ENCODE assay signal across 26 mouse cellular contexts in the genomic region with DNA sequence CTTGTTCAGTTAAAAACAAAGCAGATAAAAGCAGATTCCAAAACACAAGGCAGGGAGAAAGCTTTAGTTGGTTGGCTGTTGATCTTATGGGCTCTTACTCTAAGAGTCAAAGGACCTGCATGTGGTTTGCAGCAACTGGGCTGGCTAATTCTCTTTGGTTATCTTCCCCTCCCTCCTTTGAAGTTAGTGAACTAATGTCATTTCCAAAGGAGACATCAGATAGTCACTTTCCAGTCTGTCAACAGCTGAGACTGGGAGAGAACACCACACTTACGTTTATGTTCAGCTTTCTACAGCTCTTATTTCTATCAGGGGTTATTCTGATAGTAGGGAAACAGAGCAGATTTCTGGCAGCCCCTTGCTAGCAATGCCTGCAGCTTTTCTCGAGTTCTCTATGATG.
DNase-seq lines count a peak whose midpoint lies in the region; ATAC-seq and TF ChIP-seq lines count a peak whose summit lies in the region.
"Had no signal": no experiment of that assay in that cellular context is flagged by ENCODE, and none has a peak within 500 bp of the region (broad histone marks: within the 10 kb centered on the region; RNA-seq: fewer than 3 reads in every experiment).

No protein-coding gene starts in this region.

- 13% methylated on average over 2 of the region's 2 CpGs for WGBS in heart, embryonic 11.5 days (ENCODE audit: insufficient replicate concordance)
- WGBS in heart, embryonic 14.5 days = 7% methylated on average over 2 of the region's 2 CpGs
- 16% methylated on average over 2 of the region's 2 CpGs for WGBS in heart, embryonic 10.5 days
- WGBS in heart, postnatal 0 days = 15% methylated on average over 2 of the region's 2 CpGs

- H3K9me3 ChIP-seq in heart, embryonic 11.5 days (replicated peaks; ENCODE audit: control insufficient read depth, low read length) = no peaks in the 10 kb centered on the region
- no peaks in the 10 kb centered on the region for H3K9me3 ChIP-seq in heart, embryonic 14.5 days (ENCODE audit: control insufficient read depth, low read length)
- H3K9me3 ChIP-seq in heart, embryonic 10.5 days = no peaks in the 10 kb centered on the region
- no peaks in the 10 kb centered on the region for H3K9me3 ChIP-seq in heart, postnatal 0 days (replicated peaks; ENCODE audit: control insufficient read depth, low read length)
- H3K9me3 ChIP-seq: embryonic facial prominence, embryonic 10.5 days; embryonic facial prominence, embryonic 13.5 days; forebrain, embryonic 12.5 days; forebrain, embryonic 15.5 days; hindbrain, embryonic 12.5 days; hindbrain, embryonic 15.5 days had no signal

- H3K27me3 ChIP-seq in heart, embryonic 11.5 days (ENCODE audit: control insufficient read depth, insufficient read depth, low read length) = peaks cover 25% of the 10 kb centered on the region
- peaks cover 53% of the 10 kb centered on the region for H3K27me3 ChIP-seq in heart, embryonic 14.5 days (ENCODE audit: control insufficient read depth, insufficient read depth, low read length)
- H3K27me3 ChIP-seq in heart, embryonic 10.5 days (ENCODE audit: insufficient read depth, poor library complexity, severe bottlenecking) = peaks cover 45% of the 10 kb centered on the region
- H3K27me3 ChIP-seq in heart, postnatal 0 days (ENCODE audit: control insufficient read depth, insufficient read depth, low read length) = peaks cover 38% of the 10 kb centered on the region
- H3K27me3 ChIP-seq: CH12.LX; embryonic facial prominence, embryonic 13.5 days; forebrain, embryonic 12.5 days; forebrain, embryonic 15.5 days; hindbrain, embryonic 12.5 days; hindbrain, embryonic 15.5 days; Patski had no signal

- peak overlapping the region; percentile 6 for H3K4me2 ChIP-seq in heart, embryonic 11.5 days
- peak overlapping the region; percentile 53 for H3K4me2 ChIP-seq in heart, embryonic 14.5 days (ENCODE audit: low read length)
- peak overlapping the region; percentile 17; the same call in 1 of the 2 replicates for H3K4me2 ChIP-seq in heart, postnatal 0 days (ENCODE audit: low read depth, low read length)
- H3K4me2 ChIP-seq: embryonic facial prominence, embryonic 13.5 days; forebrain, embryonic 12.5 days; forebrain, embryonic 15.5 days; hindbrain, embryonic 12.5 days; hindbrain, embryonic 15.5 days had no signal

- no peak for TF ChIP-seq CTCF in heart, postnatal 0 days (IDR thresholded peaks at IDR 0.05; ENCODE audit: low read depth)

- no peak overlapping the region for H3K9ac ChIP-seq in heart, embryonic 11.5 days (ENCODE audit: low read depth, low read length)
- no peak overlapping the region for H3K9ac ChIP-seq in heart, embryonic 14.5 days (ENCODE audit: low read length)
- H3K9ac ChIP-seq in heart, postnatal 0 days (replicated peaks; ENCODE audit: low read depth, low read length) = no peak overlapping the region
- H3K9ac ChIP-seq: embryonic facial prominence, embryonic 13.5 days; forebrain, embryonic 12.5 days; forebrain, embryonic 15.5 days; hindbrain, embryonic 12.5 days; hindbrain, embryonic 15.5 days had no signal

- 0 out of 2 replicates have a peak, but pooled peaks have one; percentile 52 for ATAC-seq in heart, embryonic 11.5 days (replicated peaks; ENCODE audit: insufficient number of reproducible peaks, low FRiP score, low TSS enrichment)
- 0 out of 2 replicates have a peak, but pooled peaks have one; percentile 43 for ATAC-seq in heart, embryonic 14.5 days (ENCODE audit: insufficient number of reproducible peaks, insufficient read depth, low FRiP score, low read depth)
- ATAC-seq in heart, postnatal 0 days (ENCODE audit: insufficient read depth, low read depth) = no peak
- ATAC-seq: forebrain, embryonic 15.5 days; intestine, postnatal 0 days; Patski had no signal

- no peak for DNase-seq in heart, postnatal 4 days
- DNase-seq in heart, embryonic 10.5 days (ENCODE audit: low spot score) = no peak
- no peak for DNase-seq in heart, postnatal 0 days (ENCODE audit: low spot score)
- DNase-seq in heart, postnatal 10 days = no peak
- DNase-seq: adrenal gland, postnatal 10 days; adrenal gland, postnatal 36 days; B cell, adult 2 months; cerebellum, postnatal 10 days; cerebellum, postnatal 36 days; embryo, embryonic 11 days; gastrocnemius, postnatal 25 days; heart, postnatal 14 days; kidney, adult 2 months had no signal

- no peaks in the 10 kb centered on the region for H3K36me3 ChIP-seq in heart, embryonic 11.5 days (ENCODE audit: control insufficient read depth, insufficient read depth, low read length)
- H3K36me3 ChIP-seq in heart, embryonic 14.5 days (ENCODE audit: control insufficient read depth, insufficient read depth, low read length) = no peaks in the 10 kb centered on the region
- H3K36me3 ChIP-seq in heart, embryonic 10.5 days = no peaks in the 10 kb centered on the region
- no peaks in the 10 kb centered on the region for H3K36me3 ChIP-seq in heart, postnatal 0 days (replicated peaks; ENCODE audit: control insufficient read depth, insufficient read depth, low read length)
- H3K36me3 ChIP-seq: embryonic facial prominence, embryonic 10.5 days; embryonic facial prominence, embryonic 13.5 days; forebrain, embryonic 12.5 days; forebrain, embryonic 15.5 days; G1E; hindbrain, embryonic 12.5 days; hindbrain, embryonic 15.5 days had no signal

- no peak for TF ChIP-seq EP300 in heart, postnatal 0 days (IDR thresholded peaks at IDR 0.05; ENCODE audit: low read depth)

- peaks cover 6% of the 10 kb centered on the region; the same call in 1 of the 2 replicates for H3K4me1 ChIP-seq in heart, embryonic 11.5 days (ENCODE audit: control insufficient read depth, insufficient read depth, low read length)
- peaks cover 0 to 7% of the 10 kb centered on the region in 2 experiments; a peak in 2 of 4 replicates for H3K4me1 ChIP-seq in heart, embryonic 14.5 days (ENCODE audit: control insufficient read depth in 2 of 2, insufficient read depth in 2 of 2, low read length in 2 of 2)
- peaks cover 7% of the 10 kb centered on the region; the same call in 1 of the 2 replicates for H3K4me1 ChIP-seq in heart, embryonic 10.5 days
- H3K4me1 ChIP-seq in heart, postnatal 0 days (ENCODE audit: control insufficient read depth, insufficient read depth) = no peaks in the 10 kb centered on the region; the same call in 1 of the 2 replicates
- H3K4me1 ChIP-seq: embryonic facial prominence, embryonic 10.5 days; embryonic facial prominence, embryonic 13.5 days; forebrain, embryonic 12.5 days; forebrain, embryonic 15.5 days; hindbrain, embryonic 12.5 days; hindbrain, embryonic 15.5 days had no signal

- intact Hi-C loops in heart, postnatal 10 days (cut with DNase I) = no loop called here

- H3K27ac ChIP-seq in heart, embryonic 11.5 days (ENCODE audit: low read depth, low read length) = no peak overlapping the region
- no peak overlapping the region for H3K27ac ChIP-seq in heart, embryonic 14.5 days (replicated peaks in 1 of 2; ENCODE audit: control insufficient read depth in 1 of 2, insufficient read depth in 1 of 2, low read depth in 2 of 2, low read length in 2 of 2)
- no peak overlapping the region for H3K27ac ChIP-seq in heart, embryonic 10.5 days
- no peak overlapping the region for H3K27ac ChIP-seq in heart, postnatal 0 days (ENCODE audit: low read depth)
- H3K27ac ChIP-seq: embryonic facial prominence, embryonic 10.5 days; embryonic facial prominence, embryonic 13.5 days; forebrain, embryonic 12.5 days; forebrain, embryonic 15.5 days; hindbrain, embryonic 12.5 days; hindbrain, embryonic 15.5 days had no signal

- no peak overlapping the region for H3K4me3 ChIP-seq in heart, embryonic 11.5 days (ENCODE audit: low read depth, low read length)
- H3K4me3 ChIP-seq in heart, embryonic 14.5 days (ENCODE audit: control insufficient read depth in 1 of 2, insufficient read depth in 1 of 2, low read depth in 1 of 2, low read length in 2 of 2) = no peak overlapping the region
- H3K4me3 ChIP-seq in heart, embryonic 10.5 days = no peak overlapping the region
- H3K4me3 ChIP-seq in heart, postnatal 0 days (ENCODE audit: low read depth, low read length) = no peak overlapping the region
- H3K4me3 ChIP-seq: embryonic facial prominence, embryonic 10.5 days; embryonic facial prominence, embryonic 13.5 days; erythroblast, embryonic 14.5 days; forebrain, embryonic 12.5 days; forebrain, embryonic 15.5 days; hindbrain, embryonic 12.5 days; hindbrain, embryonic 15.5 days had no signal
